Mouse (Mus musculus) CH12.LX (cell line): ENCODE measurements around the gene Fez2.

Source experiments
- CTCF ChIP-seq, 2 experiments: IDR thresholded peaks in 1 of 2; conservative IDR thresholded peaks in 1 of 2; 2 replicates each; pipeline ENCODE4 v1.5.1; 2011 to 2012; ENCODE audit warnings: low read depth in 2 of 2, low read length in 2 of 2, improper control_type of control experiment in 1 of 2, inconsistent platforms in 1 of 2, mild to moderate bottlenecking in 1 of 2, moderate library complexity in 1 of 2
- E2F4 ChIP-seq: IDR thresholded peaks from 2 replicates; pipeline ENCODE4 v1.6.1; 2011; ENCODE audit warnings: low read depth, low read length, improper control_type of control experiment; ENCODE audit not compliant: insufficient replicate concordance
- JUND ChIP-seq: conservative IDR thresholded peaks from 2 replicates; pipeline ENCODE4 v1.6.1; 2011; ENCODE audit warnings: low read depth, low read length, improper control_type of control experiment
- POLR2A ChIP-seq: IDR thresholded peaks from 2 replicates; pipeline ENCODE4 v1.6.1; 2011; ENCODE audit warnings: low read depth, mild to moderate bottlenecking, improper control_type of control experiment, low read length
- ZKSCAN1 ChIP-seq: IDR thresholded peaks from 2 replicates; pipeline ENCODE4 v1.6.1; 2012; ENCODE audit warnings: low read depth, inconsistent platforms, low read length, improper control_type of control experiment, borderline replicate concordance

- TF ChIP-seq CTCF (conservative IDR thresholded peaks at IDR 0.05 in 1 of 2, IDR thresholded peaks at IDR 0.05 in 1 of 2; ENCODE audit: low read depth in 2 of 2, low read length in 2 of 2) (no peak), E2F4 (no peak), ZKSCAN1 (no peak), POLR2A (no peak), JUND (no peak)
These were observed 49.5 kb downstream of the Fez2 start for GRCm38 (mm10) chr17:78368481-78368880.
